Mouse (Mus musculus) C2C12 (cell line): ENCODE measurements around the gene Als2cl. TPM values are rescaled to one million over a fixed set of nuclear protein-coding genes. Genes with fewer than 3 reads are reported as not detected.

Source experiments
- H3K27me3 ChIP-seq: one replicate; pipeline ENCODE4 v1.6.1; 2011; ENCODE audit not compliant: control insufficient read depth, insufficient read depth, insufficient read length
- H3K36me3 ChIP-seq: one replicate; pipeline ENCODE4 v1.6.1; 2011; ENCODE audit not compliant: control insufficient read depth, insufficient read depth
- H3K4me3 ChIP-seq: one replicate; pipeline ENCODE4 v1.5.1; 2011; ENCODE audit warnings: mild to moderate bottlenecking, control low read depth; ENCODE audit not compliant: poor library complexity, insufficient read depth, severe bottlenecking
- H3K79me2 ChIP-seq: one replicate; pipeline ENCODE4 v1.6.1; 2011; ENCODE audit not compliant: control insufficient read depth, insufficient read depth
- H3K79me3 ChIP-seq: one replicate; pipeline ENCODE4 v1.6.1; 2011; ENCODE audit warnings: low read depth, control low read depth
- H3ac ChIP-seq: one replicate; pipeline ENCODE3; 2011; ENCODE audit warnings: low read depth; ENCODE audit not compliant: control insufficient read depth, insufficient read length
- CEBPB ChIP-seq: IDR thresholded peaks from one replicate; pipeline ENCODE4 v1.6.1; 2011; ENCODE audit warnings: low read depth, mild to moderate bottlenecking, control low read depth, moderate library complexity
- CTCF ChIP-seq: IDR thresholded peaks from one replicate; pipeline ENCODE4 v1.5.1; 2011; ENCODE audit not compliant: control insufficient read depth, insufficient read depth, insufficient read length
- FOSL1 ChIP-seq: IDR thresholded peaks from one replicate; pipeline ENCODE4 v1.8.0; 2011; ENCODE audit warnings: mild to moderate bottlenecking, low read length; ENCODE audit not compliant: poor library complexity, insufficient read depth, severe bottlenecking
- MAX ChIP-seq: IDR thresholded peaks from one replicate; pipeline ENCODE4 v1.6.1; 2011; ENCODE audit warnings: mild to moderate bottlenecking, control low read depth
- MYOD1 ChIP-seq: IDR thresholded peaks from one replicate; pipeline ENCODE4 v1.6.1; 2011; ENCODE audit warnings: low read depth; ENCODE audit not compliant: control insufficient read depth, insufficient read length
- MYOG ChIP-seq: IDR thresholded peaks from one replicate; pipeline ENCODE4 v1.6.1; 2011; ENCODE audit not compliant: control insufficient read depth, insufficient read length; ENCODE audit errors: extremely low read depth
- USF1 ChIP-seq: IDR thresholded peaks from one replicate; pipeline ENCODE4 v1.6.1; 2011; ENCODE audit warnings: low read depth, mild to moderate bottlenecking, control low read depth, moderate library complexity
- polyA plus RNA-seq: library from polyadenylated mRNA; unstranded; fragments of >200 nt; fragmentation: generic; extraction: Trizol; gene quantifications from one replicate; pipeline ENCODE4 v1.2.1, GENCODE M21; 2012; ENCODE audit warnings: missing spikeins

Als2cl gene
- polyA plus RNA-seq, 1 experiment, result 2.6 TPM

DNA sequence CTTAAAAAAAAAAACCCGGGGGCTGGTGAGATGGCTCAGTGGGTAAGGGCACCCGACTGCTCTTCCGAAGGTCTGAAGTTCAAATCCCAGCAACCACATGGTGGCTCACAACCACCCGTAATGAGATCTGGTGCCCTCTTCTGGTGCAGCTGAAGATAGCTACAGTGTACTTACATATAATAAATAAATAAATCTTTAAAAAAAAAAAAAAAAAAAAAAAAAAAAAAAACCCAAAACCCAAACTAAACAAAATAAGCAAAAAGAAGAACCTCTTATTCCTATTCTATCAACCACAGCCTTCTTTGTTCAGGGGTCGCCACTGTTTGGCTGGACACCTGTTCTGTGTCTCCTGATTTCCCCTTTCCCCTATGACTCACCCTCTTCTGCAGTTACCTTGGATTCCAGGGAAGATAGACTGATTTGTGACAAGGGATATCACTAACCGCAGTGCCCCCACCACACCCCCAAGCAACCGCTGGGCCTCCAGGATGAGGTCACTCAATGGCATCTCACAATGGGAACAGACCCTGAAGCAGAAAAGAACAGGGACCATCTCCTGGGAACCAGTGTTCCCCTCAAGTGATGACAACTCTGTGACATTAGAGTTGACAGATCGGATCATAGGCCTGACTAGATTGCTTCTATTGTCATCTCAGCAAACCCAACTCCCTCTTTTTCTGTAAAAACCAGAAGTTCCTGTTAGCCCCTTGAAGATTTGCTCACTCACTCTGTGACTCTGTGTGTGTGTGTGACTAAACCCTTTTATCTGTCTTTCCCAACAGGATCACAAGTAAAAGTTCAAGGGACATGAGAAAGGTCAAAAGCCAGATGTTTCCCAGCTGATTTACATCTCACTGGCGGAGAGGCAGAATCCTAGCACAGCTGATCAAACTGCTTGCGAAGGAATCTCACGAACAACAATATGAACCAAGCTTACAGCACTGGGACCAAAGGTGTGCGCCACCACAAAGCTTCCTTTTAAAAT lies 58.1 kb downstream of the Als2cl start:
- TF ChIP-seq USF1 (no peak), MAX (no peak), CTCF (no peak), MYOG (no peak), MYOD1 (no peak), CEBPB (no peak), FOSL1 (no peak)
- H3K27me3 ChIP-seq, result peaks cover 6% of the 10 kb centered on the region
- no peak overlapping the region for H3K4me3 ChIP-seq
- H3K36me3 ChIP-seq, result no peaks in the 10 kb centered on the region
- no peak overlapping the region for H3ac ChIP-seq
- no peaks in the 10 kb centered on the region for H3K79me2 ChIP-seq
- no peaks in the 10 kb centered on the region for H3K79me3 ChIP-seq

DNA sequence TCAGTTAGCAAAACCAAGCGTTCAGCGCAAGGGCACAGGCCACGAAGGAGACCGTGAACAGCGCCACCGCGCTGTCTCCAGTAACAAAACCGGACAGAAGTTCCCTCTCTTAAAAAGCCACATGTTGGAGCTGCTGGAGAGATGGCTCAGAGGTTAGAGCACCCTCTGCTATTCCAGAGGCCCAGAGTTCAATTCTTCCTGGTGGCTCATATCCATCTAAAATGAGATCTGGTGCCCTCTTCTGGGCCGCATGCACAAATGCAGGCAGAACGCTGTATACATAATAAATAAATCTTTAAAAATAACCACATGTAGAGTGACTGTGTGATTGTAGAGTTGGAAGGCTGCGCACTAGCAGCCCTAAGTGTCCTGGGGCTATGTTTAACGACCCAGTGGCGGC lies 64.6 kb downstream of the Als2cl start:
- Histone ChIP-seq H3K79me3 (no peaks in the 10 kb centered on the region), H3K4me3 (no peak overlapping the region), H3K27me3 (peaks cover 19% of the 10 kb centered on the region), H3K79me2 (no peaks in the 10 kb centered on the region), H3K36me3 (no peaks in the 10 kb centered on the region), H3ac (no peak overlapping the region)
- TF ChIP-seq MAX, result no peak
- no peak for TF ChIP-seq MYOG
- TF ChIP-seq USF1, result no peak
- TF ChIP-seq CEBPB, result no peak
- TF ChIP-seq MYOD1, result no peak
- no peak for TF ChIP-seq FOSL1
- no peak for TF ChIP-seq CTCF

DNA sequence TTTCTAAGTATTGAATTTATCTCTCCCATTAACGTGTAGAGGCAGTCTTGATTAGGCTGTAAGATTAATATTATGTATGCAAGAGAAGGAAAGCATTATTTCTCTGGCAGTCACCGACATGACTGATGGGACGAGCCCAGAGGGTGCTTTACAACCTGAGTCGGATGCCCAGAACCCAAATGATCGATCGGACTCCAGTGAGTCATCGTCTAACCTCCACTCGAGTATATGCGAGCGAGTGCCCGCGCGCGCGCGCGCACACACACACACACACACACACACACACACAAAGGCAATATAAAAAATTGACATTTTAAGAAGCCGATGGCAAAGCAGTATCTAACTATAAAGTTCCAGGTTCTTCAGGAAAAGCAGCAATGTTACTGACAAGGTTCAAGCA lies 65.7 kb downstream of the Als2cl start:
- Histone ChIP-seq H3K27me3 (peaks cover 19% of the 10 kb centered on the region), H3K79me2 (no peaks in the 10 kb centered on the region), H3K4me3 (no peak overlapping the region), H3K36me3 (no peaks in the 10 kb centered on the region), H3ac (no peak overlapping the region), H3K79me3 (no peaks in the 10 kb centered on the region)
- TF ChIP-seq FOSL1, result no peak
- TF ChIP-seq MYOD1, result no peak
- TF ChIP-seq CTCF, result no peak
- TF ChIP-seq USF1, result no peak
- TF ChIP-seq CEBPB, result no peak
- TF ChIP-seq MYOG, result no peak
- TF ChIP-seq MAX, result no peak

DNA sequence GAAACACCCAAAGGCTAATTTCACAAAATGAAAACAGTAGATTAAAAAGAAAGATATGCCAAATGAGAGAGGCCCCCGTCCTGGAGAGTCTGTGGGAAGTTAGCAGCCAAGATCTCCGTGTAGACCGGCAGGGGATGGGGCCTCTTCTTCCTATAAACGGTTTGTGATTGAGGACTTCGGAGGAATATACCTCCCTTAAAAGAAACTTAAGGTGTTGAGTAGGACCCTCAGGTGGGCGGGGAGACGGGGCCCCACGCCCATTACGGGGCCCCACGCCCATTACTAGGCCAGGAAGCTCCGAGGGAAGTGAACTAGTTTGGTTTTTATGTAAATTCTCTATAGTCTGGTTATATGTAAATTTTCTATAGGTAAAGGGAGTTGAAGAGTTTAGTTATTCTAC lies 66.3 kb downstream of the Als2cl start, which contains the start of gene Tdgf1:
TSS of gene Tdgf1 (minus strand) at position 233 of the 400 bp plus-strand sequence.
- no peaks in the 10 kb centered on the region for H3K79me2 ChIP-seq
- no peak within 1 kb of the TSS for H3K4me3 ChIP-seq
- no peaks in the 10 kb centered on the region for H3K36me3 ChIP-seq
- no peaks in the 10 kb centered on the region for H3K79me3 ChIP-seq
- peaks cover 19% of the 10 kb centered on the region for H3K27me3 ChIP-seq
- no peak within 1 kb of the TSS for H3ac ChIP-seq
- TF ChIP-seq MAX, result no peak

DNA sequence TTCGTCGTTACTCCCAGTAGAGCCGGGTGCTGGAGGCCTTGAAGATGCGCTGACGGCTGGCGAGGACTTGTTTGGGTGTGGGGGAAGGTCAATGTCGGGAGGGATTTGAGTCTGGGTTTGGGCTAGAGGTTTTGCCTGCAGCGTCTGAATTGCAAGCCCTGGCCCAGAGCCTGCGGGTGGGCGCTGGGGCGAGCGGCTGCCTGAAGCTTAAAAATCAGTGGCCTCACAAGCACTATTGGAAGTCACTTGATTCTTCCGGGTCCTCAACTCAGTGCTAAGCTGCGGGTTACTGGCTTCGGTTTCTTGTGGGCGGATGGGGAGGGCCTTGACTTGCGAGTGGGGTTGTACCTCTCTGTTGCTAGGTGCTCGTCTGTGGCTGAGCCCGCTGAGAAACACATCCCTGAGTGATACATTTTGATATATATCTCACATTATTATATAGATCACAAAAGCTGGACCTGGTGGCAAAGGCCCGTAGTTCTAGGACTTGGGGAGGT lies 66.9 kb downstream of the Als2cl start:
- H3K27me3 ChIP-seq, result peaks cover 21% of the 10 kb centered on the region
- no peaks in the 10 kb centered on the region for H3K36me3 ChIP-seq
- no peak overlapping the region for H3ac ChIP-seq
- no peaks in the 10 kb centered on the region for H3K79me3 ChIP-seq
- H3K4me3 ChIP-seq, result no peak overlapping the region
- H3K79me2 ChIP-seq, result no peaks in the 10 kb centered on the region
- TF ChIP-seq USF1, result no peak

DNA sequence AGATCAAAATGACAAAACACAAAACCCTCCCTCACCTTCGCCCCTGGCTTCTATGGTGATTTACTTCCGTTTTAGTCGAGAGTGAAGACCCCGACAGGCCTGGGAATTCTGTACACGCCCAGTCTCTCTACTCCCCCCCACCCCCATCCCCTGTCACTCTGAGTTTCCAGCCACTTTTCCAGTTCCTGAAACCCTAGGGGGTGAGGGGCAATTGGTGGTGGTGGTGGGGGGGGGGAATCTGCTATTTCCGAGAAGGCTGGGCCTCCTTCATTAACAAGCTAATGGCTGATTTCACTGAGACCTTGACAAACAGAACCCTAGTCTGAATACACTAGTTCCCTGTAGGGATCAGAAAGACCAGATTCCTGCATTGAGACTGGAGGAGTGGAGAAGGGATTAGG lies 67.6 kb downstream of the Als2cl start:
- no peak for TF ChIP-seq USF1
- H3K27me3 ChIP-seq, result peaks cover 21% of the 10 kb centered on the region
- no peaks in the 10 kb centered on the region for H3K79me3 ChIP-seq
- H3K79me2 ChIP-seq, result no peaks in the 10 kb centered on the region
- no peak overlapping the region for H3ac ChIP-seq
- H3K4me3 ChIP-seq, result no peak overlapping the region
- H3K36me3 ChIP-seq, result no peaks in the 10 kb centered on the region
